Mouse (Mus musculus) liver, embryonic 11.5 days (tissue): Measurements from ENCODE around the gene Nus1. TPM values are rescaled to one million over a fixed set of nuclear protein-coding genes. Genes with fewer than 3 reads are reported as not detected.
A peak's percentile ranks its signal among the peaks of the same experiment; 100 is the strongest.

Source experiments
- ATAC-seq: fragments of 200-750 bp; cut with Nextera tagmentation; replicated peaks from 2 replicates; pipeline ENCODE4 v1.8.0; 2017; ENCODE audit warnings: moderate number of reproducible peaks, mild to moderate bottlenecking, moderate TSS enrichment, moderate library complexity; ENCODE audit not compliant: low FRiP score
- DNase-seq: peaks from one replicate; pipeline ENCODE4 v3.0.0-alpha.2; 2017; ENCODE audit warnings: low spot score
- H3K27ac ChIP-seq: fragments of 300-500 bp; sonication (generic); 2 replicates; pipeline ENCODE4 v1.5.1; 2014; ENCODE audit warnings: mild to moderate bottlenecking, low read depth, low read length, control low read depth
- H3K27me3 ChIP-seq: fragments of 300-500 bp; sonication (generic); replicated peaks from 2 replicates; pipeline ENCODE4 v1.6.1; 2014; ENCODE audit warnings: low read length, mixed read lengths; ENCODE audit not compliant: control insufficient read depth, insufficient read depth
- H3K36me3 ChIP-seq: fragments of 300-500 bp; sonication (generic); 2 replicates; pipeline ENCODE4 v1.6.1; 2014; ENCODE audit warnings: mild to moderate bottlenecking, low read length, moderate library complexity, mixed read lengths; ENCODE audit not compliant: control insufficient read depth, insufficient read depth
- H3K4me1 ChIP-seq: fragments of 300-500 bp; sonication (generic); replicated peaks from 2 replicates; pipeline ENCODE4 v1.6.1; 2014; ENCODE audit warnings: low read length, mixed read lengths; ENCODE audit not compliant: control insufficient read depth, insufficient read depth
- H3K4me2 ChIP-seq: fragments of 300-500 bp; sonication (generic); 2 replicates; pipeline ENCODE4 v1.6.1; 2014; ENCODE audit warnings: mild to moderate bottlenecking, control low read depth, moderate library complexity
- H3K4me3 ChIP-seq: fragments of 300-500 bp; sonication (generic); 2 replicates; pipeline ENCODE4 v1.5.1; 2014; ENCODE audit warnings: low read depth, low read length, control low read depth
- H3K9ac ChIP-seq: fragments of 300-500 bp; sonication (generic); 2 replicates; pipeline ENCODE4 v1.6.1; 2014; ENCODE audit warnings: low read depth, low read length, control low read depth
- H3K9me3 ChIP-seq: fragments of 300-500 bp; sonication (generic); 2 replicates; pipeline ENCODE4 v1.6.1; 2016; ENCODE audit warnings: low read length, inconsistent platforms, mixed read lengths; ENCODE audit not compliant: control insufficient read depth
- WGBS: fragments of 180-500 bp; shearing (Covaris S2); extraction: QIAGEN DNeasy Blood & Tissue Kit; methylation state at CpG from one replicate; pipeline ENCODE4 v1.1.7; 2014; 5-methylcytosine and 5-hydroxymethylcytosine counted together
- polyA plus RNA-seq: library from polyadenylated mRNA; unstranded; fragments of >200 nt; fragmentation: Nextera tagmentation; extraction: Ambion mirVana; gene quantifications from 2 replicates; pipeline ENCODE4 v1.2.1, GENCODE M21; 2014

Nus1 gene
- polyA plus RNA-seq, 1 experiment from 2014 or later, result 16.1 TPM

DNA sequence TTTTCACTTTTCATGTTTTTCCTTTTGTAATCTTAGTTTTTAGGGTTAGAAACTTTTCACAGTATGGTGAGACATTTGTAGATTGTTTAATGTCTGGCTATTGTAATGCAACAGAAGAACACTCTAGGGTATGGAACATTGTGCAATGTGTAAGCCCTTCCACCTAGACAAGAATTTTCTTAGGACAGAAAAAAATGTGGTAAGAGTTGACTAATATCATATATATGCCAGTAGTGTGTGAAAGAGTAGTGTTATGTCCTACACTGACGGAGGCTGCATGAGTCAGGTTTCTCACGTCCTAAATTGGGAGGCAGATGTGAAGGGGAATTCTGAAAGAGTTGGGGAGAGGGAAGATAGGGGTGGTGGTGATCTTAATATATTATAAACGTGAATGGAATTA lies 17.6 kb upstream of the Nus1 start:
- ATAC-seq, result no peak
- Histone ChIP-seq H3K9ac (no peak overlapping the region), H3K27me3 (no peaks in the 10 kb centered on the region), H3K9me3 (no peaks in the 10 kb centered on the region), H3K36me3 (no peaks in the 10 kb centered on the region), H3K4me2 (no peak overlapping the region), H3K4me1 (no peaks in the 10 kb centered on the region), H3K27ac (no peak overlapping the region), H3K4me3 (no peak overlapping the region)
- no peak for DNase-seq
- 59% methylated on average over 3 of the region's 3 CpGs for WGBS

DNA sequence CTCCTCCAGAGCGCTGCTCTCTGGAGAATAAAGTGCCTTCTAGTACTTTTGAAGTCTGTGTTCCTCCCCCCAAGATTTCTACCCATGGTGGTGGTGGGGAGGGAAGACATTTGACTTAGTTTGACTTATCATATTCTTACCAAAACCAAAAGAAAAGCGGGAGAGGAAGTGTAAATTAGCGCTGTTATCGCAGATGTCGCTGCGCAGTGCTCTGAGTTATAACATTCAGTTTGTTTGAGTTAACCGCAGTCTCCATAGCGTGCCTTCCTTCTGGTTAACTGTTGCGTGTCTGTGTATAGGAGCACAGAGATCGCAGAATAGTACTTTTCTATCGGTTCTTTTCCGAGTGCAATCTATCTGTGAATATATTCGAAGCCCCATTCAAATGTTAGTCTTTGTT lies 12.2 kb upstream of the Nus1 start:
- 83% methylated on average over 13 of the region's 13 CpGs for WGBS
- H3K4me2 ChIP-seq, result no peak overlapping the region
- no peak overlapping the region for H3K27ac ChIP-seq
- no peaks in the 10 kb centered on the region for H3K36me3 ChIP-seq
- no peaks in the 10 kb centered on the region for H3K27me3 ChIP-seq
- H3K9ac ChIP-seq, result no peak overlapping the region
- no peak overlapping the region for H3K4me3 ChIP-seq
- no peak for ATAC-seq
- H3K9me3 ChIP-seq, result no peaks in the 10 kb centered on the region
- H3K4me1 ChIP-seq, result no peaks in the 10 kb centered on the region
- no peak for DNase-seq

DNA sequence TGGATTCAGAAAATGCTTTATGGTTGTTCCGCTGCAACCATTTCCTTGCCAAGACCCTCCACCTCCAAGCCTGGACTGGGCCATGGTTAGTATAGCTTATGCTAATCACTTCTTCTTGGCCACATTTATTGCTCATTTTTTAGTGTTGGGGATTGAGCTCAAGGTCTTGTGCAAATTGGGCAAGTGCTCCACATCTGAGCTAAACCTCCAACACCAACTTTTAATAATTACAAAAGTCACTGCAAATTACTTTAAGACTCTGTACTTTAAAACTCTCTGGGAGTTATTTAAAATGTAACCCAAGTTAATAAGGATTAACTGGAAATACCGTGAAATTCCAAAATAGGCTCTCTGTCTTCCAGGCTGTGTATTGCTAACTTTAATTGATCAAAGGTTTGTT lies 9.8 kb upstream of the Nus1 start:
- ATAC-seq, result no peak
- H3K9me3 ChIP-seq, result no peaks in the 10 kb centered on the region
- H3K4me3 ChIP-seq, result no peak overlapping the region
- no peak overlapping the region for H3K4me2 ChIP-seq
- no peak overlapping the region for H3K9ac ChIP-seq
- no peaks in the 10 kb centered on the region for H3K27me3 ChIP-seq
- H3K4me1 ChIP-seq, result no peaks in the 10 kb centered on the region
- H3K36me3 ChIP-seq, result no peaks in the 10 kb centered on the region
- WGBS, result 90% methylated on average over 2 of the region's 2 CpGs
- no peak overlapping the region for H3K27ac ChIP-seq
- DNase-seq, result no peak

DNA sequence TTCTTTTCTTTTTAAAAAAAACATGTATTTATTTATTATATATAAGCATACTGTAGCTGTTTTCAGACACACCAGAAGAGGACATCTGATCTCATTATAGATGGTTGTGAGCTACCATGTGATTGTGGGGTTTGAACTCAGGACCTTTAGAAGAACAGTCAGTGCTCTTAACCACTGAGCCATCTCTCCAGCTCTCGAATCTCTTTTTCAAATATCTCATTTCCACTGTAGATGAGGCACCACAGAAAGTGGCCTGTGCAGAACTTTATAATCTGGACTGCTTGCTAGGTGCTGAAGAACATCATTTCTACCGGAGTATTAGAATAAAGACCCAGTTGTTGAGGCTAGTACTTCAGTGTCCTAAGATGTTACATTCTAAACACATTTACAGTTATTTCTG lies 2.3 kb upstream of the Nus1 start:
- WGBS, result 81% methylated on average over 2 of the region's 2 CpGs
- Histone ChIP-seq H3K4me3 (no peak overlapping the region), H3K4me1 (peaks cover 16% of the 10 kb centered on the region), H3K9me3 (no peaks in the 10 kb centered on the region), H3K27ac (no peak overlapping the region), H3K9ac (no peak overlapping the region), H3K27me3 (no peaks in the 10 kb centered on the region), H3K4me2 (no peak overlapping the region), H3K36me3 (no peaks in the 10 kb centered on the region)
- DNase-seq (no peak), ATAC-seq (no peak)

DNA sequence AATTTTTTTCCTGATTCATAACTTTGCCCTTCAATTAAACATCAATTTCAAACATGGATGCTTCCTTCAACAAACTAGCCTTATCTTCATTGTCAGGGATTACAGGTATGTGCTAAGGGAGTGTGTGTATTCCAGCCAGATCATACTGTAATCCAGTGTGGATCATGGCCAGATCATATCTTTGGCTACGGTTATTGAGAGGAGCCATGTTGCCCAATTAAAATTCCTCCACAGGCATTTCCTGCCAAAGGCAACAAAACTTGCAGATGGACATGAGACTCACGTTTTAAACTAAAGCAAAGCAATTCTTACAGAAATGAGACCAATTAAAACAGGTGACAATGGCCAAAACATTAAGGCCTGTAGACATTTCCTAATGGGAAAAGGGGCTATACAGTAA lies 889 bp upstream of the Nus1 start:
- ATAC-seq, result no peak
- peak overlapping the region; percentile 99; the same call in 1 of the 2 replicates for H3K4me3 ChIP-seq
- 63% methylated on average over 2 of the region's 2 CpGs for WGBS
- DNase-seq, result no peak
- H3K4me2 ChIP-seq, result peak overlapping the region; percentile 68
- no peak overlapping the region for H3K27ac ChIP-seq
- H3K27me3 ChIP-seq, result no peaks in the 10 kb centered on the region
- peaks cover 16% of the 10 kb centered on the region for H3K4me1 ChIP-seq
- no peaks in the 10 kb centered on the region for H3K36me3 ChIP-seq
- H3K9ac ChIP-seq, result no peak overlapping the region
- H3K9me3 ChIP-seq, result no peaks in the 10 kb centered on the region

DNA sequence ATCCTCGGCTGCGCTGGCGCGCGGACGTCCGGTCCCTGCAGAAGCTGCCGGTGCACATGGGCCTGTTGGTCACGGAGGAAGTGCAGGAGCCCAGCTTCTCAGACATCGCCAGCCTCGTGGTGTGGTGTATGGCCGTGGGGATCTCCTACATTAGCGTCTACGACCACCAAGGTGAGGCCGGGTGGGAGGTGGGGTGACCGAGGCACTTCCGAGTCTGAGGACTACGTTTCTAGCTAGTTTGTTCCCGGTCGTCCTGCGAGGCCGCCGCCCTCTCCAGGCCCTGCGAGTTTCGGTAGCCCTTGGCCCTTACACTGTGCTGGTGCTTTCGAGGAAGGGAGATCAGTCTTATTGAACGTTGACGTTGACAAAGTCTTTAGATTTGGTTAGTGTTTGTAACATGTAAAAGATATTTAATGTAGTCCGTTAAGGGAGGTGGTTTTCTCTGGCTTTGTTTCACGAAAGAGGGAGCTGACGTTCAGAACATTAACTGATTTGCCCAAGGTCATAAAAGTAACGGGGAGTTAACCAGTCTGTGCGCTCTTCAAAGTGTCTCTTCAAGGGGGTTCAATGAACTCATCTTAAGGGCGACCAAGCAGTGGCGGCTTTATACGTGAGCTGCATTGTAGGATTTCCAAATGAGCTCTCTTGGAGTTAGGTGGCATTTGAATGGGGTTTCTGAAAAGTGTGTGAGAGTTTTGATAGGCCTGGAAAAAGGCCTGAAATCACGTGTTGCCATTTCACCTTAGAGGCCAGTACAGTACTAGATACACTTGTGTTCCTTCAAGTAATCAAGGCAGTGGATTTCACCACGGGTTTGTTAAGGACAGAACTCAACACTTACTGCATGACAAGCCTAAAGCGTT lies 882 bp downstream of the Nus1 start:
- peak overlapping the region; percentile 86 for H3K9ac ChIP-seq
- no peaks in the 10 kb centered on the region for H3K36me3 ChIP-seq
- ATAC-seq (peak; percentile 38), DNase-seq (no peak)
- H3K27ac ChIP-seq, result peak overlapping the region; percentile 74
- H3K4me2 ChIP-seq, result peak overlapping the region; percentile 90
- H3K4me3 ChIP-seq, result peak overlapping the region; percentile 99
- H3K9me3 ChIP-seq, result no peaks in the 10 kb centered on the region
- peaks cover 18% of the 10 kb centered on the region for H3K4me1 ChIP-seq
- no peaks in the 10 kb centered on the region for H3K27me3 ChIP-seq
- WGBS, result 2% methylated on average over 39 of the region's 39 CpGs

DNA sequence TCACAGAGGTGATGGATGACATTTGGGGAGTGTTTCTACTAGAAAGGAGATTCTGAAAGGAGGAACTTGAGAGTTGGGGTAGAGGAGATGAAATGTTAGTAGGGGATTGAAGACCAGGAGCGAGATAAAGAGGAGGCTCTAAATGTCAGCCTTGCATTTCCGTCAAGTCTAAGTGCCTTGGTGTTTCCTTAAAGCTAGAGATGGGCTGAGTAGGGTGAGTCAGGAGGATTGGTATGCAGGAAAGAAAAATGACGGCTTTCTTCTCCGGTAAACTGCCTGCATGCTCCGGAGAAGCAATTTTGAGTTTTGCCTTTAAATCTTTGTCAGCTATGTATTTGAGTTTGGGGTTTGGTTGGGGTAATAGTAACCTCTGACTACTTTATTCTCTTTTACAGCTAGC lies 1.6 kb downstream of the Nus1 start:
- peak overlapping the region; percentile 99 for H3K4me3 ChIP-seq
- no peaks in the 10 kb centered on the region for H3K36me3 ChIP-seq
- H3K27ac ChIP-seq, result peak overlapping the region; percentile 9; the same call in 1 of the 2 replicates
- no peaks in the 10 kb centered on the region for H3K27me3 ChIP-seq
- ATAC-seq, result no peak
- WGBS, result 43% methylated on average over 5 of the region's 5 CpGs
- peak overlapping the region; percentile 86 for H3K9ac ChIP-seq
- H3K4me1 ChIP-seq, result peaks cover 18% of the 10 kb centered on the region
- H3K4me2 ChIP-seq, result peak overlapping the region; percentile 90
- no peaks in the 10 kb centered on the region for H3K9me3 ChIP-seq
- no peak for DNase-seq

DNA sequence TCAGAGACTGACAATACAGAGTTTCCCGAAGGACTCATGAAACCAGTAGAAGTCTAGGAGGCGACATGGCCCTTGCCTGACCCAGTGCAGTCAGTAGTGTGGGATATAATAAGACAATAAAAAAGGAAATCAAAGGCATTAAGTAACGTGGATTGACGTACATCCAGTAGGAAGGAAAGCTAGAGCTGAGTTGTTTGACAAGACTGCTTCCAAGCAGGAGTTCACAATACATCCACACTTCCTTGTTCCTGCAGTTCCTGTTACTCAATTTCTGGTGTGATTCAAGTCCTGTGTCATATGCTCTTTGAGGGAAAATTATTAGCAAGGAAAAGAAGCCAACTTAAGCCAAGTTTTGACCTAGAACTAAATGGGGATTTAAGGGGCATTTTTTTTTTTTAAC lies 2.1 kb downstream of the Nus1 start:
- Histone ChIP-seq H3K27me3 (no peaks in the 10 kb centered on the region), H3K4me2 (peak overlapping the region; percentile 90), H3K4me3 (peak overlapping the region; percentile 99), H3K27ac (no peak overlapping the region), H3K9me3 (no peaks in the 10 kb centered on the region), H3K9ac (no peak overlapping the region), H3K36me3 (no peaks in the 10 kb centered on the region), H3K4me1 (peaks cover 18% of the 10 kb centered on the region)
- 75% methylated on average over 4 of the region's 4 CpGs for WGBS
- DNase-seq (no peak), ATAC-seq (no peak)

DNA sequence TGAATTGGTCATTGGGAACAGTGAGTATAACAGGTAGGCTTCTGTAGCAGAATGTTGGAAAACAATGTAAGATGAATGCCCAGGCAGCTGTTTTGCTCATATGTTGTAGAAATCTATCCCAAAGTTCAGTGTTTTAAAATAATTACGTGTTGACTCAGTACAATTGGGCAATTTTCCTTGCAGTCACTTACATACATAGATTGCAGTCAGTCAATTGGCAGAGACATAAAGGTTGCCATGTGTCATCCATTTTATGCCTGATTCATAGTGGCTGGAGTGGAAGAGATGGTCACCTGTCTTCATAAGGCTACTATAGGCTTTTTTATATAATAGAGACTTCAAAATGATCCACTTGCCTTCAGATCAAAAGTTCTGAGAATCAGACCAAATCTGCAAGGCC lies 3.2 kb downstream of the Nus1 start:
- no peak overlapping the region for H3K4me2 ChIP-seq
- no peak overlapping the region for H3K4me3 ChIP-seq
- WGBS, result 85% methylated on average over 1 of the region's 1 CpGs
- no peak overlapping the region for H3K27ac ChIP-seq
- ATAC-seq (no peak), DNase-seq (no peak)
- no peaks in the 10 kb centered on the region for H3K9me3 ChIP-seq
- H3K36me3 ChIP-seq, result no peaks in the 10 kb centered on the region
- H3K4me1 ChIP-seq, result peaks cover 18% of the 10 kb centered on the region
- H3K9ac ChIP-seq, result no peak overlapping the region
- H3K27me3 ChIP-seq, result no peaks in the 10 kb centered on the region
